Mouse (Mus musculus): ENCODE data around the gene Fh1. TPM values are rescaled to one million over a fixed set of nuclear protein-coding genes. Genes with fewer than 3 reads are reported as not detected.

Gene Fh1
- polyA plus RNA-seq, 1 experiment from 2014 or later: 87.8 TPM

- Histone ChIP-seq H3K4me1 (no peaks in the 10 kb centered on the region), H3K9ac (no peak overlapping the region), H3K9me3 (replicated peaks) (no peaks in the 10 kb centered on the region), H3K4me2 (no peak overlapping the region), H3K27ac (0 out of 2 replicates have a peak overlapping the region, but pooled peaks have one; percentile 36), H3K4me3 (no peak overlapping the region), H3K27me3 (replicated peaks) (no peaks in the 10 kb centered on the region), H3K36me3 (peaks cover 92% of the 10 kb centered on the region)
- ATAC-seq: no peak
- WGBS (ENCODE audit: insufficient replicate concordance): 79% methylated on average over 3 of the region's 3 CpGs
Measured at GRCm38 (mm10) chr1:175608708-175609107, 16.7 kb downstream of the Fh1 start.

GRCm38 (mm10) chr1:175607838-175608585 is 17.4 kb downstream of the Fh1 start:
- Histone ChIP-seq H3K27me3 (replicated peaks) (no peaks in the 10 kb centered on the region), H3K36me3 (peaks cover 92% of the 10 kb centered on the region), H3K9ac (no peak overlapping the region), H3K9me3 (replicated peaks) (no peaks in the 10 kb centered on the region), H3K27ac (no peak overlapping the region; the same call in 1 of the 2 replicates), H3K4me2 (no peak overlapping the region), H3K4me3 (no peak overlapping the region), H3K4me1 (no peaks in the 10 kb centered on the region)
- WGBS (ENCODE audit: insufficient replicate concordance): 80% methylated on average over 18 of the region's 18 CpGs
- ATAC-seq: peak; percentile 78

GRCm38 (mm10) chr1:175607308-175607707 is 18.1 kb downstream of the Fh1 start:
- ATAC-seq: peak; percentile 14; the same call in 1 of the 2 replicates
- no peaks in the 10 kb centered on the region for H3K4me1 ChIP-seq
- H3K36me3 ChIP-seq: peaks cover 92% of the 10 kb centered on the region
- no peak overlapping the region for H3K9ac ChIP-seq
- H3K4me3 ChIP-seq: no peak overlapping the region
- WGBS (ENCODE audit: insufficient replicate concordance): 70% methylated on average over 6 of the region's 6 CpGs
- H3K27ac ChIP-seq: no peak overlapping the region
- no peaks in the 10 kb centered on the region for H3K9me3 ChIP-seq (replicated peaks)
- H3K4me2 ChIP-seq: no peak overlapping the region
- no peaks in the 10 kb centered on the region for H3K27me3 ChIP-seq (replicated peaks)

GRCm38 (mm10) chr1:175603390-175603789 is 22.0 kb downstream of the Fh1 start:
- no peak for ATAC-seq
- Histone ChIP-seq H3K4me2 (no peak overlapping the region), H3K27me3 (replicated peaks) (no peaks in the 10 kb centered on the region), H3K36me3 (peaks cover 73% of the 10 kb centered on the region), H3K4me3 (no peak overlapping the region), H3K9me3 (replicated peaks) (no peaks in the 10 kb centered on the region), H3K4me1 (no peaks in the 10 kb centered on the region), H3K9ac (no peak overlapping the region), H3K27ac (no peak overlapping the region)
- WGBS (ENCODE audit: insufficient replicate concordance): 77% methylated on average over 6 of the region's 6 CpGs

- ATAC-seq: peak; percentile 58
- Histone ChIP-seq H3K36me3 (peaks cover 61% of the 10 kb centered on the region), H3K4me3 (no peak overlapping the region), H3K4me1 (no peaks in the 10 kb centered on the region), H3K9me3 (replicated peaks) (no peaks in the 10 kb centered on the region), H3K27ac (no peak overlapping the region), H3K27me3 (replicated peaks) (no peaks in the 10 kb centered on the region), H3K4me2 (no peak overlapping the region), H3K9ac (no peak overlapping the region)
- WGBS (ENCODE audit: insufficient replicate concordance): 83% methylated on average over 11 of the region's 11 CpGs
Measured at GRCm38 (mm10) chr1:175602231-175602630, 23.2 kb downstream of the Fh1 start.

- WGBS (ENCODE audit: insufficient replicate concordance): 70% methylated on average over 1 of the region's 1 CpGs
- H3K9me3 ChIP-seq (replicated peaks): no peaks in the 10 kb centered on the region
- no peak overlapping the region for H3K4me3 ChIP-seq
Measured at GRCm38 (mm10) chr1:175592832-175593231, 32.6 kb downstream of the Fh1 start.

GRCm38 (mm10) chr1:175586656-175587055 is 38.8 kb downstream of the Fh1 start:
- Histone ChIP-seq H3K36me3 (no peaks in the 10 kb centered on the region), H3K9me3 (replicated peaks) (no peaks in the 10 kb centered on the region), H3K9ac (no peak overlapping the region), H3K4me1 (no peaks in the 10 kb centered on the region), H3K4me3 (no peak overlapping the region), H3K27me3 (replicated peaks) (no peaks in the 10 kb centered on the region), H3K4me2 (no peak overlapping the region), H3K27ac (no peak overlapping the region)
- WGBS (ENCODE audit: insufficient replicate concordance): 72% methylated on average over 5 of the region's 5 CpGs
- ATAC-seq: no peak

More at GRCm38 (mm10) chr1:175592832-175593231, 32.6 kb downstream of the Fh1 start:
- Histone ChIP-seq H3K36me3 (no peaks in the 10 kb centered on the region), H3K27me3 (replicated peaks) (no peaks in the 10 kb centered on the region), H3K4me2 (no peak overlapping the region), H3K4me1 (no peaks in the 10 kb centered on the region), H3K9ac (no peak overlapping the region), H3K27ac (no peak overlapping the region)
- ATAC-seq: no peak

- Histone ChIP-seq H3K4me2 (no peak overlapping the region), H3K4me3 (no peak overlapping the region)
- WGBS (ENCODE audit: insufficient replicate concordance): 52% methylated on average over 2 of the region's 2 CpGs
Measured at GRCm38 (mm10) chr1:175585267-175585666, 40.2 kb downstream of the Fh1 start.

GRCm38 (mm10) chr1:175582799-175583198 is 42.6 kb downstream of the Fh1 start:
- Histone ChIP-seq H3K4me3 (no peak overlapping the region), H3K9me3 (replicated peaks) (no peaks in the 10 kb centered on the region), H3K4me1 (no peaks in the 10 kb centered on the region), H3K36me3 (no peaks in the 10 kb centered on the region), H3K9ac (no peak overlapping the region), H3K27ac (no peak overlapping the region), H3K27me3 (replicated peaks) (no peaks in the 10 kb centered on the region), H3K4me2 (no peak overlapping the region)
- no peak for ATAC-seq
- 62% methylated on average over 4 of the region's 4 CpGs for WGBS (ENCODE audit: insufficient replicate concordance)

More at GRCm38 (mm10) chr1:175585267-175585666, 40.2 kb downstream of the Fh1 start:
- Histone ChIP-seq H3K9me3 (replicated peaks) (no peaks in the 10 kb centered on the region), H3K27me3 (replicated peaks) (no peaks in the 10 kb centered on the region), H3K27ac (no peak overlapping the region), H3K9ac (no peak overlapping the region), H3K36me3 (no peaks in the 10 kb centered on the region), H3K4me1 (no peaks in the 10 kb centered on the region)
- peak; percentile 27; the same call in 1 of the 2 replicates for ATAC-seq

- Histone ChIP-seq H3K36me3 (no peaks in the 10 kb centered on the region), H3K9ac (no peak overlapping the region), H3K4me1 (no peaks in the 10 kb centered on the region), H3K27me3 (replicated peaks) (no peaks in the 10 kb centered on the region), H3K9me3 (replicated peaks) (no peaks in the 10 kb centered on the region), H3K4me3 (no peak overlapping the region), H3K4me2 (no peak overlapping the region), H3K27ac (no peak overlapping the region)
- ATAC-seq: no peak
- 72% methylated on average over 7 of the region's 7 CpGs for WGBS (ENCODE audit: insufficient replicate concordance)
Measured at GRCm38 (mm10) chr1:175580346-175580745, 45.1 kb downstream of the Fh1 start.

GRCm38 (mm10) chr1:175579598-175580235 is 45.7 kb downstream of the Fh1 start:
- Histone ChIP-seq H3K4me1 (no peaks in the 10 kb centered on the region), H3K27me3 (replicated peaks) (no peaks in the 10 kb centered on the region), H3K4me3 (no peak overlapping the region), H3K36me3 (no peaks in the 10 kb centered on the region), H3K9ac (no peak overlapping the region), H3K9me3 (replicated peaks) (no peaks in the 10 kb centered on the region), H3K27ac (no peak overlapping the region), H3K4me2 (no peak overlapping the region)
- no peak for ATAC-seq
- WGBS (ENCODE audit: insufficient replicate concordance): 67% methylated on average over 9 of the region's 9 CpGs

GRCm38 (mm10) chr1:175578425-175579096 is 46.9 kb downstream of the Fh1 start:
- no peaks in the 10 kb centered on the region for H3K36me3 ChIP-seq
- no peak for ATAC-seq
- no peak overlapping the region for H3K27ac ChIP-seq
- H3K27me3 ChIP-seq (replicated peaks): no peaks in the 10 kb centered on the region
- no peak overlapping the region for H3K4me2 ChIP-seq
- H3K9ac ChIP-seq: no peak overlapping the region
- no peaks in the 10 kb centered on the region for H3K9me3 ChIP-seq (replicated peaks)
- no peak overlapping the region for H3K4me3 ChIP-seq
- no peaks in the 10 kb centered on the region for H3K4me1 ChIP-seq
- 64% methylated on average over 2 of the region's 2 CpGs for WGBS (ENCODE audit: insufficient replicate concordance)
